Mouse (Mus musculus): ENCODE data around the gene Vwa8.

Gene Vwa8

DNA sequence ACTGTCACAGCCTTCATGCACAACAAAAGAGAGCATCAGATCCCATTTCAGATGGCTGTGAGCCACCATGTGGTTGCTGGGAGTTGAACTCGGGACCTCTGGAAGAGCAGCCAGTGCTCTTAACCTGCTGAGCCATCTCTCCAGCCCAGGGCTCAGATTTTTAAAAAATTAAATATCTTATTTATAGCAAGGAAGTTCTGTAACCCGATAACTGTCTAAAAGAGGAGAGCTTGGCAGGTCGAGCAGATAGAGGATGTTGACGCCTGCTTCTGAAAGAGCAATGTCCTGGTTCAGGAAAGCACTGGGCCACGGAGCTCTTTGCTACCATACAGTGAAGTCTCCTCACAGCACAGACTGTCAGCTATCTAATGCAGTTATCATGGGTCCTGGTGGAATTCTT lies 237.2 kb downstream of the Vwa8 start:
- DNase-seq (ENCODE audit: low spot score) = no peak

DNA sequence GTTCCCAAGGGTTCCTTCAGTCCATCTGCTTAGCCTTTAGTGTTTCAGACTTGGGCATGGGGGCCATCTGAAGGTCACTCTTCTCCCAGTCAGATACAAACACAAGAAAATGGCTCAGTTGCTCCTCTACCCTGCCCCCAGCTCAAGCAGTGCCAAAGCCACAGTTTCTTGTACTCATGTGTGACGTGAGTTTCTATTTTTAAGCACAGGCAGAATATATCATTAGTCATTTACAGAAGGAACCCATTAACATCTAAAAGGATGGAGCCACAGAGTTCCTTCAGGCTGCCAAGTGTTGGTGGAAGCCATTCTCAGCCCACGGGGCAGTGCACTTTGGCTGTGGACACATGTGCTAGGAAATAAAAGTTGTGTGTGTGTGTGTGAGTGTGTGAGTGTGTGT lies 240.6 kb downstream of the Vwa8 start:
- DNase-seq (ENCODE audit: low spot score) = no peak

DNA sequence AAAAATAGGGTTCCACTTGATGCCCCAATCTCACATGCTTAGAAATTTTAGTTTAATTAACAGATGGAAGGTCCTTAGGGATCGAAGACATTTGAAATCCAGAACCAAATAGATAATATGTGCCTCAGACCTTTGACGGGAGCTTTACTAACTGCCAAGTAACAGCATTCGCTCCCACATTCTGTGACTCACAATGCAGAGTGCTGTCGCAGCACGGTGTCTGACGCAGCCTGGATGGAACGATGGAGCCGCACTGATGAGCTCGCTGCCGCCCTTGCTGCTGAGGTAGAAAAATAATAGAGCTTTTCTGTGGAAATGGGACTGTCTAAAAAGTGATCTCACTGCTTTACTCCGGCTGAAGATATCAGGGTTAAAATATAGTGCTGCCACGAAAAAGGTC lies 248.3 kb downstream of the Vwa8 start:
- DNase-seq (ENCODE audit: low spot score) = no peak

DNA sequence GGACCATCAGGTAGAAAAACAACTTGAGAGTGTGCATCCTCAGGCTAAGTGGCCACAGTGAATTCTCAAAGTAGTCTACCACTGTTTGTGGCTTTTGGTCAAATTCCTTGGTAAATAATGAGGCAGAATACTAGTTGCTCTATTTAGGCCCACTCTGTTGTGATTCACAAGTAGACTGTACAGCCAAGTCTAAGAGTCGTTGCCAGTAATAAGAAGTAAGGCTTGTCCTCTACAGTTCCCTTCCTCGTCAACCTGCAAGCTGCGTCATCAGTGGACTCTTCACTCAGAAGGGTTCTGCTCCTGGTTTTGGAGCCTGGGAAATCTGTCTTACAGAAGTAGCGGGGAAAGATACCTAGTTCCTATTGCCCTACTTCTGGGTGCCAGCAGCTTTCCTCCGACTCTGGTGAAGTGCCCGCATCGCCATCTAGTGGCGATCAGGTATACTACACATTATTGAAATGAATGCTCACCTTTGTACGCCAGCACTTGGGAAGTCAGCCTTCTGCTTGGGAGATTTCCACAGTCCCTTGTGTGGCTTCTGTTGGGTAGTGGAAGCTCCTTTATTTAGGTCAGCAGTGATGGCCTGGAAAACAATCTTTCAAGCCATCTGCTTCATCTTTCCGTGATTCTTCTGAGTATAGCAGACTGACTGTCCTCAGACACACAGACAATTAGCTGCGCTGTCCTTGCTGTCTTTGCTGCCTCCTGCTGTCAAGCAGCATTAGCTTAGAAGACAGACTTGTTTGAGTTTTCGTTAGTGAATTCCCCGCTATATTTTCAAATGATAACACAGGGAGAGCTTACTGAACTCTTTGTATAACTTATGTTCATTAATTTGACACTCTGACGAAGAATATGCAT lies 258.0 kb downstream of the Vwa8 start:
- DNase-seq (ENCODE audit: low spot score) = peak; percentile 82

DNA sequence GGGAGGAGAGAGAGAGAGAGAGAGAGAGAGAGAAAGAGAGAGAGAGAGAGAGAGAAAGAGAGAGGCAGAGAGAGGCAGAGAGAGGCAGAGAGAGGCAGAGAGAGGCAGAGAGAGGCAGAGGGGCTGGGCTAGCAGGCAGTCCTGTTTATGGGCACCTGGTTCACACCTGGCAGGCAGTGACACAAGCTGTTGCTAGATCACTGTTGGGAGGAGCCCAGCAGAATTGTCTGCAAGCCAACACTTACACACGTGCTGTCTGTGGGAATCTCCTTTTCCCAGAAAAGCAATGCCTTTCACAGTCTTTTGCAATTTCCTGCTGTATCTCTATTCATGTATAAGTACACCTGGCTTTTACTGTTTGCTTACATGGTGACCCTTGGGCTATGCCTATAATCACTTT lies 260.5 kb downstream of the Vwa8 start:
- no peak for DNase-seq (ENCODE audit: low spot score)

DNA sequence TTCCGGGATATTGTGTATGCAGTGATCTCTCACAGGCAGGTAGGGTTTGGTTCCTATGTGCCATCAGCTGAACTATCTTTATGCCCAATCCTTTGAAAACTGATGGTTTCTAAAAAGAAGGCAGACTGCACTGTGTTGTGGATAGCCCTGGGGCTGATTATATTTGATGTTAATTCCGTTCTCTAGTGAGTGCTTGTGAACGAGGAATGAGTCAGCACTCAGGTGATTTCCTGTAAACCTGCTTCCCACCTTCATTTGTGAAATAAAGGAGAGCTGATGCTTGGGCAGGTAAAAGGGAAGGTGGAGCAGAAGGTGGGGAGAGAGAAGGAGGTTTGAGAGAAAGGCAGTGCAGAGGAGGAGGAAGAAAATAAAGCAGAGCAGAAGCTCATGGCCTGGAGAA lies 261.2 kb downstream of the Vwa8 start:
- DNase-seq (ENCODE audit: low spot score) = no peak

DNA sequence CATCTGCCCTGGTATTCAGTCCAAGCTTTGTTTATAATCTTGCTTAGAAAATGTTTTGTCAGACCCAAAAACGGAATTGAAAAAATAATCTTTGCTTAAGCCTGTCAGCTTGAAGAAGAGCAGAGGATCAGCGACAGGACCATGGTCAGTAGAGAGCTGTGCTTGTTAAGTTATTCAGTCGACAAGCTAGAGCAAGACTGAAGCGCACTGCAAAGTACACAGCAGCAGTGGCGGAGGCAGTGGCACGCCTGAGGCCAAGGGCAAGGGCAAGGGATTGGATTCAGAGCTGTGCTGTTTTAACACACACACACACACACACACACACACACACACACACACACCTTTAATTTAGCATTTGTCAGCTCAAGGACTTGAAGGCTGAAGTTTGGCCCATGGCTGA lies 263.2 kb downstream of the Vwa8 start:
- DNase-seq (ENCODE audit: low spot score) = no peak

DNA sequence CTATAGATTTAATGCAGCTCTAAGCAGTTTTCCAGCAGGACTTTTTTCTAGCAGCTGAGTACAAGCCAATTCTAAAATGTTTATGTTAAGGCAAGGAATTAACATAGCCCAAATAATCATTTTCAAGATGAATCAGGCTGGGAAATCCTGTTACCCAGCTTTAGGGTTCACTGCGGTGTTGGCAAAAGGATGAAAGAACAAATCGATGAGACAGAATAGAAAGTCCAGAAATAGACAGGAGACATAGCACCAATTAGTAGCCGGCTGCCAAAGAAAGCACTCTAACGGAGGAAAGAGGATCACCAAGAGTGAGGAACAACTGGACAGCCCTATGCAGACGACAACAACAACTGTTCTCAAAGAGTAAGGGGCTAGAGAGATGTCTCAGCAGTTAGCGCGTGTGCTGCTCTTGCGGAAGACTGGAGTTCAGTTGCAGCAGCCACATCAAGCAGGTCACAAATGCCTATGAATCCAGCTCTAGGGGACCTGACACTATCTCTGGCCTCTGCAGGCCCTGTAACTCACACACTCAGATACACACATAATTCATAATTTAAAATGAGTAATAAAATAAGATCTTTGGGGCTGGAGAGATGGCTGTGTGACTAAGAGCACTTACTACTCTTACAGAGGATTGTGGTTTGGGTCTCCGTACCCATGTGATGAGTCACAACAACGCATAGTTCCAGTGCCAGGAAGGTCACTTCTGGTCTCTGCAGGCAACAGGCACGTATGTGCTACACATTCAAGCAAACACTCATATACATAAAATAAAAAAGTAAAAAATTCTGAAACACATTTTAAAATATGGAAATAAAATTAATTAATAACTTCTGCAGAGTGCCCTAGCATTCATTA lies 265.9 kb downstream of the Vwa8 start:
- no peak for DNase-seq (ENCODE audit: low spot score)

DNA sequence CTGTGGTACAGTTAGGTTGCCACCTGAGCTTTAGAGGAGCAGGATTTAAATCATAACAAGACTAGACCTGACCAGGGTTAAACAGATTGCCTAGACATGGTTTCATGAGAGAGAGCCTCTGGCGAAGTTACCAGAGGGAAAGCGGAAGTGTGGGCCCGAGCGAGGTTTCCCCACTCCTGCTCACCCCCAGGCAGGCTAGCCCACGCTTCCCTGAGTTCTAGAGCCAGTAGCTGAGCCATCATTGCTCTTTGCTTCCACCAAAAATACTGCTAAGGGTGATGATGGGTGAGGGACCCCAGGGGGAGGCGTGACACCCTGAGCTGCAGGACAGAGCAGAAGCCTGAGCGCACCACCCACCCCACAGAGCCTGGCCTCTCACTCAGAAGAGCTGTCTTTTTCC lies 269.6 kb downstream of the Vwa8 start:
- no peak for DNase-seq (ENCODE audit: low spot score)

DNA sequence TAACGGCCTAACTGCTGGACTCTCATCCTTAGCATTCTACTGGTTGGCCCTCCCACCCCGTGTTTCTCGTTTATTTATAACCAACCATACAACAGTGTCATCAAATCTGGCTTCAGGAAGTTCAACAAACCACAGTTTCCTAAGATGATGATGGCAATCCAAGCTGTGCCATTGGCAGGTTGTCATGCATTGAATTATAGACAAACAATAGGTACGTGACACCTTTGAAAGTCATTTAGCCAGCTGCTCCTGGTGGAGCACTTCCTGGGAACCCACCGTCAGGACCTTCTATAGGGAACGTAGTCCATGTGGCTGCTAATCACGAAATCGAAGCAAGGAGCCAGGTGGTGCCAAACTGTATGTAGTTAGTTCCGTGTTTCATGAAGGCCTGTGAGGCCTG lies 270.5 kb downstream of the Vwa8 start:
- no peak for DNase-seq (ENCODE audit: low spot score)

DNA sequence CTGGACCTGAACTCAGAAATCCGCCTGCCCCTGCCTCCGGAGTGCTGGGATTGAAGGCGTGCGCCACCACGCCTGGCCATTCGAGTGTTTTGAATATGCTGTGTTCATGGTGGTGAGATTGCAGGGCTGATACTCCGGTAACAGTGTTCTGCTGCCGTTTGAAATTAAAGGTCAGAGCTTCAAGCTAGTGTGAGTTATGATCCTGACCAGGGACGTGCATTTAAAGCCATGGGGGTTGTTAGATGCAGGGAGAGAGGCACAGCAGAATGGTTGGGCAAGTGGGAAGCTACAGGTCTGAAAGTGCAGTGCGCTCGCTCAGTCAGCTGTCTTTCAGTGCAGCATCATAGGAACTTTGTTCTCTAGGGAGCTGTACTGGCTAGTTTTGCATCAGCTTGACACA lies 271.8 kb downstream of the Vwa8 start:
- DNase-seq (ENCODE audit: low spot score) = no peak

DNA sequence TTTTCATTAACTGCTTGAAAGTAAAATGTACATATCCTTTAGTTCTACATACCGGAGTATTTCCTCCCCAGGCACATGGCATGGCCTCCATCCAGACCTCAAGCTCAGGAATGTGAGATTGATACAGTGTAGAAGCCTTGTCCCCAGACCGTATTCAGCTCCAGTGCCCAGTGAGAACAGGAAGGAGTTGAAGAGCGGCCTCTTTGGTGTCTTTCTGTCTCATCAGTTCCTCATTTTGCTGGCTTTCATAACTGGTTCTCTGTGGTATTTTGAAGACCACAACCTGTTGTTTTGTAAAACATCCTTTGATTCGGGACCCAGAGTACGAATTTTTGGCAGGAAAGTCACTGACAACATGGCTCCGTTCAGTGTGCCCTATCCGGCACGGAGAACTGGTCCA lies 274.6 kb downstream of the Vwa8 start:
- no peak for DNase-seq (ENCODE audit: low spot score)

DNA sequence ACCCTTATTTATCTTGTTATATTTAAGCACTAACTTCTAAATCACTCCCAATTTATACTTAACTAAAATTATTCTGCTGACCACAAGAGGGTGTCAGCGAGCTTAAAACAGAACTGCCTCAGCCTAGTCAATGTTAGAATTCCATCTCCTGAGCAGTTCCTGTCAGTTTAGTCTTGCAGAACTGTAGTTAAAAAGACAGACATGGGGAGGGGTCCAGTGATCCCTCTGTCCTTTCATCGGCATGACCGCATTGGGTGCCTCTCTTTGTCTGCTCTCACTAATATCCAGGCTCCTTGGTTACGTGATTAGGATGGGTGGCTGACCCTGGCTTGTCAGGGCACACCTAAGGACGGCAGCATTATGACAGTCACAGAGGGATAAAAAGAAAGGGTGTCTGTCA lies 275.8 kb downstream of the Vwa8 start:
- peak; percentile 67 for DNase-seq (ENCODE audit: low spot score)

DNA sequence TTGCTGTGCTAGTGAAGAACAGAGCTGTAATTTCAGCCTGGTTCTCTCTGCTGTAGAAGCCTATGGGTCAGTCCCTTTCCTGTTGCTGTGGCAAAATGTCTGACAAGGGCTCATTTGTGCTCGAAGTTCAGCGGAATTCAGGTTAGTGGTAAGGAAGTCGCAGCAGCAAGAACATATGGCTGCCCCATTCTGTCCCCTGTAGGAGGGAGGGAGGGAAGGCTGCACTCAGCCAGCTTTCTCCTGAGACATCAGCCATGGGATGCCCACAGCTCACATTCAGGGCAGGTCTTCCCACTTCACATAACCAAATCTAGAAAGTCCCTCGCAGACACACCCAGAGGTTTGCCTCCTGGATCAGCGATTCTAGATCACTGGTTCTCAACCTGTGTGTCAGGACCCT lies 277.3 kb downstream of the Vwa8 start:
- no peak for DNase-seq (ENCODE audit: low spot score)

DNA sequence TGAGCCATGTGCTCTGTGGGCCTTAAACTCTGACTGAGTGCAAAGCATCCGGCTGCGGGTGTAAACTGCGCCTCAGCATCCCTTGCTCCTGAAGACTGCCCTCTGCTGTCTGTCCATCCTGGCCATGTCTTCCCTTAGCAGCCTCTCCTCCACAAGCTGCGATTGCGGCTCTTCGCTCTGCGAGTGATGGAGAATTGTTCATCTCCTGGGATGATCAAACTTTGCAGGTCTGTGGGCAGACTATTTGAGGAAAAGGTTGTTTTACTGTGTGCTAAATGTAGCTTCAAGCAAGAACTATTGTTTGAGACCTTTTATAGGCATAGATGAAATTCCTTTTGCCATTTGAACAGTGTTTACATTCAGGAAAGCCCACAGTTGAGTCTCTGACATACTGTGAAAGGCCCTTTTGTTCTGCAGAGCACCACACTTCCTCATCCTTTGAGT lies 286.1 kb downstream of the Vwa8 start:
- no peak for DNase-seq (ENCODE audit: low spot score)

DNA sequence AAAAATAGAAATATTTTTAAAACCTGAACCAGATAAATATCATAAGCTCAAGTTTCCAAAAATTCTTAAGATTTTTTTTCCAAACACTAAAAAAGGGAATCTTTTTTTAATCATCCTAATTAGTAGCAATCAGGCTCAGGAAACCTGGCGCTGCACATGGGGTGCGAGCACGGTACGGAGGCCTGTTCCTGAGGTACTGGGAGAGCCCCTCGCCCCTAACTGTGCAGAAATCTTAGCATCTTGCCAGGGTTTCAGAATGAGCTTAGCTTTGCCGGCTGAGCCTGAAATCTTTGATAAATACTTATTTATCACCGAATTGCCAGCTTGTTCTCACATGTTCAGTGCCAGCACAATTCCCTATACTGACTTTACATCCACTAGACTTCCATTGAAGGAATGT lies 286.6 kb downstream of the Vwa8 start:
- no peak for DNase-seq (ENCODE audit: low spot score)

DNA sequence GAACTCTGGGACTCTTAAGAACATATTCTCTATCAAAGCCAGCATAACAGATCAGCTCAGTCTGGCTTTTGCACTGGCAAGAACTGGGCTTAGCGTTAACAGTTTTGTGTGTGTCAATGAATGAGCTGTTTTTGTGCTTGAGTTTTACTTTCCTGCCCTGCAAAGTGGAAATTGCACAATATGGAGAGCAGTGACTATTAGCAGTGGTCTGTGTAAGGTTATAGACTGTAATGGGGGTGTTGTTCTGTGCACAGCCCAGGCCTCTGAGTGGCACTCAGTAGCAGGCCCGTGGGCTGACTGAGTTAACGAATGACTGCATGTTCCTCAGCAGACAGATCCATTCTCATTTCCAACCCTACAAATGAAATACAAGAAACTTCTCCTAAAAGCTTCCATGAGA lies 287.7 kb downstream of the Vwa8 start:
- no peak for DNase-seq (ENCODE audit: low spot score)

DNA sequence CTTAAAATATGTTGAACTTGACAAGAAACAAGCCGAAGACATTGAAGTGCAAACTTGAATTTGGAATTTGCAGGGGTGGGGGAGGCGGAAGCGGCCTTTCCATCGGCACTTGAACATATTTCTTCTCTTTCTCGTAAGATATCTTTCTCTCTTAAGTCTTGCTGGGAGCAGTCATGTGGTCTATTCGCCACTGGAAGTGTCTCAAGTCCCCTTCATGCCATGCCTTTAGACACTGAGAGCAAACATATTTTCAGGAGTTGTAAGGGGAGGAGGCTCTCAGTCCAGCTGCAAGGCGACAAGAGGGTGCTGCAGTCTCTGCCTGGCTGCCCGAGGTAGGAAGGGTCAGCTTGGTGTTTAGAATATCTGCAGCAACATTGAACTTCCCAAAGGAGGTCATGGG lies 288.2 kb downstream of the Vwa8 start:
- no peak for DNase-seq (ENCODE audit: low spot score)

DNA sequence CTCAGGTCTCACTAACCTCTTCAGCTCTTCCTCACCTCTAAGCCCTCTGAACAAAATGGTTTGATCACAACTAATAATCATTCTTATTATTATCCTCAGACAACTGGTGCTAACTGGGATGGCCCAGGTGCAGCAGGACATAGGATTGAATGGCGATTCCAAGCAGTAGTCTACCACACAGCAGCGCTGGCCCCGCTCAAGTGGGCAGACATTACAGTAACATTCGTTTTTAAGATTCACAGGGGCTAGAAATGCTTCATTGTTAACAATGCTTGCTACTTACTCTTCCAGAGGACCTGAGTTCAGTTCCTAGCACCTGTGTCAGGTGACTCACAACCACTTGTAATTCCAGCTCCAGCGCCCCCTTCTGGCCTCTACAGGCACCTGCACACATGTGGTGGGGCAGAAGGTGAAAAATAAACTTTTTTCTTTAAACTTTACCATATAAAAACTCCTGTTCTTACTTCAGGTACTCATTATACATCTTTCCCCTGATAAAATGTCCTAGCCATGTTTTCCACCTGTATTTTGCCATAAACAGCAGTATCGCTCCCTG lies 290.3 kb downstream of the Vwa8 start:
- no peak for DNase-seq (ENCODE audit: low spot score)

DNA sequence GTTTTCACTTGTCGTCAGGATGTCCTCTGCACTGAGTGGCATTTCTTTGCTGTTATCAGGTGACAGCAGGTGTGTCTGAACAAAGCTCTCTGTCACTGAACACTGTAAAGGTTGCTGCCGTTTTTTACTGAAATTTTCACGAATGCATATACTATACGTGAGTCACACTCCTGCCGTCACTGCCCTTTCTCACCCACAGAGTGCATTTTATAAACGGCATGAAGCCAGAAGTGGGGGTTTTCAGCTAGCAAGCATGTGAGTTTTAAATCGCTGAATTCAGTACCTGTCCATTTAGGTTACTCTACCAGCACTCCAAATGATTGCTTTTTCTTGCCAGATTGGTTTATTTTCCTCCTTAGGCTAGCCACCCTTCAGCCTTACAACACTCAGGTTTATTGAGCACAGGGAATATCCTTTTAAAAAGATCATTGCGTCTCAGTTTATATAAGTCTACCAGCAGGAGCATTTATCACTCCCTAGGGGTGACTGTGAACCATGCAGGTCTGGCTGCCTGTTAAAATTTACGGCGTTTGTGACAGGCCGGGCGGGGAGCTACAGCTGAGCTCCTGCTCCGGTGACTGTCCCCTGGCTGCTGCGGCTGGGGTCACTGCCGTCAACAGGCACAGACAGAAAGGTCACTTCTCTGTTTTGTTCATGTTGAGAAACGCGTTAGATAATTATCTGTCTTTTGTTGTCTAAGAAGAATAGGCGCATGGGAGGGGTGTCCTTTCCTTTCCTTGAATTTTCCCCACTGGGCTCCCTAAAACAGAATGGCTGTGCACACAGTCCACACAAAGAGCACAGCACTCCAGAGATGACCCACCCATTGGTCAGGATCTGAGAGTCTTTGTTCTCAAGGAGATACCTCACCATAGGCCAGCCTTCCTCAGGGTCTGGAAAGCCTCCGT lies 291.3 kb downstream of the Vwa8 start:
- DNase-seq (ENCODE audit: low spot score) = no peak

DNA sequence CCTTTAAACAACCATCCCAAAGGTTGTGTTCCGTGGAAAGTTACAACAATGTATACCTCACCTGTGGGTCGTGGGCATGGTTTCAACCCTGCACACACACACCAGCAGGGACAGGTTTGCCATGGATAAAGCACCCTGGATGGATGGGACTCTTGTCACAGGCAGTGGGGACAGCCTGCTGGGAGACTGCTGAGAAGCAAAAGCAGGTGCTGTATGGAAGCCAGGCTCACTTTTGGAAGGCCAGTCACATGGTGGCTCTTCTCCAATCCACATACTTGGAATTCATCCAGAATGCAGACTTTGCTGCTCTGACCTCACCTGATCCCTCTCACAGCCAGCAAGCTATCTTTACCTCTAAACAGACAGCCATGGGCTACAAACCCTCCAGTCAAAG lies 292.0 kb downstream of the Vwa8 start:
- DNase-seq (ENCODE audit: low spot score) = no peak

DNA sequence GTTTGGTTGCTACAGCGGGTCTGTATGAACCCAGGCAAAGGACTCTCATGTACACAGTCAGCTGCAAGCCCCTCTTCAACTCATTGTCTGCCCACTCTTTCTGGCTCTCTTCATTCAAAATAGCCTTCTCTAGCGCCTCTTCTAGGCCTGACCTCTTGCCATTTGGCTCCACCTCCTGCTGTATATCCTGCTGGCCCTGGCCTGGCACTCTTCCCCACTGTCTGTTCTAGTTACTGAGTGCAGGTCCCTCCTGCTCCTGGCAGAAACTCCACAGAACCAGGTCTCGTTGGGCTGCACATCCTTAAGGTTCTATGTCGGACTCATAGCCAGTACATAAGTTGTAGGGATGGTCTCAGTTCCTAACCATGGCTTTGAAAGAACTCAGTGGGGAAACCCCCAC lies 293.5 kb downstream of the Vwa8 start:
- no peak for DNase-seq (ENCODE audit: low spot score)

Data from testis, postnatal 10 days (tissue).